Mouse (Mus musculus): ENCODE measurements at regions not wholly inside any gene's neighbourhood (a gene's known extent, or its start where the extent isn't known, plus 50 kb on each side); places are given as distances from the start of the nearest gene placed in this dataset.

DNA sequence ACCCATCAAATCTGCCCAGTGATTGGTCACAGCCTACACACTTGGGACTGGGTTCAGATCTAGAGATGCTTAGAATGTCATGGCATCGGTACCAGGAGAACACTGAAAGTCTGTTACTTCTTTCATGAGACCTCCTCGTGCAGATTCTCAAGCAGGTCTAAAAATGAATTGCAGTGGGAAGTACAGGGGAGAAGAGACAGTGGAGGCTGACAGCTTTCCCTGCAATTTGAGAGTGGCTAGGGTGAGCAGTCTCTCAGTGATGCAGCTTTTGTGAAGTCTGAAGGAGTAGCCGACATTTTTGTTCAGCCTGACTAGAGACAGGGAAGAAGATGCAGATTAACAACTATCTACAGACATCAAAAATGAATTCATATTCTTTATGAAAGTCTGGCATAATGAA, 112.5 kb downstream of the Fam198b start:
- no peak for ATAC-seq (replicated peaks; ENCODE audit: poor library complexity, severe bottlenecking)

DNA sequence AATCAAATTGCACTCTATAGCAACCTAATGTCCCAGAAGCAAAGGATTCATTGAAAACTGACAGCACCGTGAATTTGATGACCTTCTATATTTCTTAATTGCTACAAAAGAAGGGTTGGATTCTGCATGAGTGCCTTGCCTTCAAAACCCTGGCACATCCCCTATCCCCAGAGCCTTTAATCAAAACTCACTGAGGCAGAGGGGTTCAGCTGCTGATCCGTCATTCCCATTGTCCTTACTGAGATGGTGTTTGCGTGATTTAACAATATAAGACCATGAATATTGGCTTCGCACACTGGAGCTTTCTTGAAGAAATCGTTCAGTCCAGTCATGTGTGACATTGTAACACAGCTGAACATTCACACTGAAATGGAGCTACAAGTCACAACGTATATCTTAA, 118.0 kb downstream of the Fam198b start:
- ATAC-seq (replicated peaks; ENCODE audit: poor library complexity, severe bottlenecking) = no peak

DNA sequence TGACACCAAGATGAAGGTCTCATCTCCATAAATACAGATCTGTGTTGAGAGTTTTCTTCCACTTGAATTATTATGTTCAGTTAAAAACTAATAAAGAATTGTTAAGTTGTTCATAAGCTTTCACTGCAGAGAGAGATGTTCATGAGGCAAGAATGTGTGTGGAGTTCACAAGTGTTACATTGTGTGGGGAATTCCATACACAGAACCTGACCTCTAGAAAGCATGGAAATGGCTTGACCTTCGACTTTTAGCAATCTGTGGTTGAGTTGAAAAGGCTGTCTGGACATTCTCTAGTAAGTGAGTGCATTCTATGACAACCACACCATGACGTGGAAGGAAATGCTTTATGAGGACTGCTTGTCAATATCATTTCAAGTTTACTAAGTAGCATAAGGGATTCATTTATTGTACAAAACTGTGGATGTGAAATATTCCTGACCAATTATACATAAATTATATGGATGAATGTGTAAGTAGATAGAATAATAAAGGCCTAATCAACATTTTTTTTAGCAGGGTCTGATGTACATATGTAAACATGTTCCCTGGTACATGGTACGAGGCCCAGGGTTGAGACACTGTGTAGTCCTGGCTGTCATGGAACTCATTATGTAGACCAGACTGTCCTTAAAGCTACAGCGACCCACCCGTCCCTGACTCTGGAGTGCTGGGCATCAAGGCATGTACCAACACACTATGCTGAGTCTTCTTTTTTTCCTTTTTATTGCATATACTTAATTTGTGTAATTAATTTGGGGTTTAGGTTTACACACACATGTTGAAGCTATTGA, 119.2 kb downstream of the Fam198b start:
- ATAC-seq (replicated peaks; ENCODE audit: poor library complexity, severe bottlenecking) = no peak

DNA sequence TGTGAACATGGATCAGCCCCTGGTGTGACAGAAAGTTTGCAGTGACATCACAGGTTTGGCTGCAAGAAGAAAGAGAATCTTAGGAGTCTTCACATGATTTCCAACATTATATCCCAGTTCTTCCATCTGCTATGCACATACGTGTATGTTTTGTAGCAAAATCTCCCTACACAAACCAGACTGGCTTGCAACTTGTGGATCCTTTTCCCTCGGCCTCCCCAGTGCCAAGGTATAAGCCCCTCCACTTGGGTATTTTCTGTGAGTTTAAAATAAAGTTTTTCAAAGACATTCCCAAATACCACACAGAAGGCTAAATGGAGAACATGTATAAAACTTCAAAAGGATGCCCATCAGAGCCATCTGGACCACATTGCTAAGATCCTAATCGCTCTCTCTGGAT, 120.2 kb downstream of the Fam198b start:
- ATAC-seq (replicated peaks; ENCODE audit: poor library complexity, severe bottlenecking) = no peak

DNA sequence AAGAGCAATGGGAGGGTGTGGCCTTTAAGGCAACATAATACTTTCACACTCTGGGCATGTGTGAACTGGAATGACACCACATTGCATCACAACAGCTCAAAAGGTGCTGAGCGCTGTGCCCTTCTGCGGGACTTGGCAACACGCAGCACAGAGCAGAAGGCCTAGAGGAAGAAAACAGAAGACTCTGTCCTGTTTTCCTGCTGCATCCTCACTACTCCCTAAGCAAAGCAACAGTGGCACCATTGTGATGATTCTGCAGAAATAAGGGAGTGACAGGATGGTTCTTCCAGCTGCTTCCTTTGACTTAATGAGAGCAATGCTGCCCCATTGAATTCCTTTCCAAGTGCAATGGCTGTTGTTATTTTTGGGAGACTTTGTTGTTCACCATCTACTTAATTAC, 120.6 kb downstream of the Fam198b start:
- no peak for ATAC-seq (replicated peaks; ENCODE audit: poor library complexity, severe bottlenecking)

DNA sequence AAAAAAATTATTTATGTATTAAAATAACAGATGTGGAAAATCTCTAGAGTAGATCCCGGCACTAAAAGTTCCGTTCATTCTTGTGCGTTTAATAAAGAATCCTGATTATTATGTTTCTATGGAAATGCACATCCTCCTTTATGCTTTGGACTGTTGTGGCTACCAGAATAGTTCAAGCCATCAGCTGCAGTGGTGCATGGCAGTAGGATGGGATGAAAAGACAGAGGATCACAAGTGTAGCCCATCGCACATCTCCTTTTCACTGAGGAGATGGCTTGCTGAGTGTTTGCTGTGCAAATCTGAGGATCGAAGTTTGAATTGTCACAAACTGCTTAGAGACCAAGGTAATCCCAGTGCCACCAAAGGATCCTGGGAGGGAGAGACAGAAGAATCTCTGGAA, 121.0 kb downstream of the Fam198b start:
- no peak for ATAC-seq (replicated peaks; ENCODE audit: poor library complexity, severe bottlenecking)

DNA sequence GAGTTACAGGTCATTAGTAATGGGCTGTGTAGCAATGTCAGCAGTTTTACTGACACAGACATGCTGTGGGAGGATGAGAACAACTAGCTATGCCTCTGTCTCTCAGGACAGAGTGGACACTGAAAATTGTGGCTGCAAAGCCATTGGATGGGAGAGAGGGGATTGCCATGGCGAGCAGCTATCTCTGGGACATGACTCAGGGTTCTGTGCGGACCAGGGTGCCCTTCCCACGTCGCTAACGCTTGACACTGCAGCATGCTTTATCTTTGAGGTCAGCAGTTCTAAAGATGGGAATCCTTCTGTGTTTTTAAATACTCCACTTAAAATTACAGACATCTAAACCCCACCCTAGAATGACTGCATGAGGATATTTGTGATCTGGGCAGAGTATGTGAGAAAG, 121.9 kb downstream of the Fam198b start:
- no peak for ATAC-seq (replicated peaks; ENCODE audit: poor library complexity, severe bottlenecking)

DNA sequence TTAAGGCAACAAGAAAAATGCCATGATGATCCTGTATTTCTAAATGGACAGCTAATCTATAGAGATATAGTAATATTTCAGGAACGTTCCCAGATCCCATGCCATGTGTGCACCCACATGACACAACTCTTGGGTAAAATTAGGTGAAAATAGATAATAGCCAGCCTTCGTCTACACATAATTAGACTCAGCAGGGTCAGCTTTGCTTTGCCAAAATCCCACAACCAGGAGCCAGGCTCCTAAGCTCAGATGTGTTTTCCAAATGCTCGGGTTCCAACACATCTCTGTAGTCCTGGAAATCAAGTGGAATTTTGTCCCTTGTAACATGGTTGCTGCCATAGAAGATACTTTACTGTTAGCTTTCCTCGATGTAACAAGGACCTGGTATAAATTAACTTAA, 122.7 kb downstream of the Fam198b start:
- ATAC-seq (replicated peaks; ENCODE audit: poor library complexity, severe bottlenecking) = no peak

DNA sequence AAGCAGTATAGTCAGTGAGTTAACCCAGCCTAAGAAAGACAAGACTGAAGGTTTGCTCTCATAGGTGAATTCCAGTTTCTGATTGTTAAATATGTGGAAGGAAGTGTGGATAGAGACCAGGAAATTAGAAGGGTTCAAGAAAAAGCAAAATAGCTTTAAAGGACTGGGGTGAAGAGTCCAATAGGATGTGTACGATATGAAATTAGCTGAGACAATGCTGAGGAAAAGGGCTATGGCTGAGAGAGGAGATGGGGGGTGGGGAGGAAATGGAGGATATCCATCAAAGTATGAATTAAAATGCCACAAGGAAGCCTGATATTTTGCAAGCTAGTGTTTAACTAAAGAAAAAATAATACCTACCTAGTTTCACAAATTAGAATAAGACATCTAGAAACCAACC, 124.9 kb downstream of the Fam198b start:
- no peak for ATAC-seq (replicated peaks; ENCODE audit: poor library complexity, severe bottlenecking)

DNA sequence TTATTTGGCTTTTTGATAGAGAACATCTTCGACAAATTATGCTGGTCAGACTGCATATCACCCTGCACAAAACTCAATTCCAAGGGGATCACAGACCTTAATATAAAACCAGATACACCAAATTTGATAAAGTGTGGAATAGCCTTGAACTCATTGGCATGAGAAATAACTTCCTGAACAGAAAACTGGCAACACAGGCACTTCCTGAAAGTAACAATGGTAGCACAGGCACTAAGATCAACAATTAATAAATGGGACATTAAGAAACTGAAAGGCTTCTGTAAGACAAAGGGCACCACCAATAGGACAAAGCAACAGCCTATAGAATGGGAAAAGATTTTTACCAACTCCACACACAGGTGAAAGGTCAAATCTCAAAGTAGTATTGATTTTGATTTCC, 141.5 kb downstream of the Fam198b start:
- no peak for ATAC-seq (replicated peaks; ENCODE audit: poor library complexity, severe bottlenecking)

DNA sequence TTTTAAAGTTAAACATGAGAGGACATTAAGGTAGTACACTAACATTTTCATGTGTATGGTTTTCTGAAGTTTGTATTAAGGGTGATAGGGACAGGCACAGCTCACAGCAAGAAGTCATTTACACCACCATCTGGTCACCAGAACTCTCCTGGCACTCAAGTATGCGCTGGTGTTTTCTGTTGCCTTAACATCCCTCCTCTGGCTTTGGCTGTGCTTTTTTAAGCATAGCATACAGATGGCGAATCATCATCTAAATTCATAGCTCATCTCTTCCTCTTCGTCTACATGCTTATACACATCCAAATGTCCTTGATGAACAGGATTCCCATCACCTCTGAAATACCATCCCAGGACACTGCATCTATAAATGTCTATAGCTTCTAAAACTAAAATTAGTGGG, 148.7 kb downstream of the Fam198b start:
- ATAC-seq (replicated peaks; ENCODE audit: poor library complexity, severe bottlenecking) = no peak

DNA sequence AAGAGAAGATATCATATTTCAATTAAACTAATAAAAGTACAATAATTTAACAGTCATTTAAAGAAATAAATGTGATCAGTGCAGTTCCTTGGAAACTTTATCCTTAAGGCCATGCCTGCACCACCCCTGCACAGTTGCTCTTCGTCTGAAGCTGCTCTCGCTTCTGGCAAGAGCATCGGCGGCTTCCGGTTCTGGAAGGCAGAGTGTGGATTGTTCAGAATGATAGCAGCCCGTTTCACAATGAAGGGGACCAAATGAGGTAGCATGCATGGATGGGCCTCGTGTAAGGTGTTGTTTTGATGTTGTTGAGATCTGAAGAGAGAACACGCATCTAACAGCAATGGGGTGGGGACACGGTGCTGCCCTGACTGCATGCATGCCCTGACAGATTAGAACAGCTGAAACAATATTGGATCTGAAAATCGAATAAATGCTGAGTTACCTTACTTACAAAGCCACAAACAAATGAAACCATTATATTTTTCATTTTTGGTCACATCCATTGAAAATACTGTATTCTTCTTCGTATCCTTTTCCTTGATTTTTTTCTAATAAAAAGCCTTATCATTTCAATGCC, 154.3 kb downstream of the Fam198b start:
- no peak for ATAC-seq (replicated peaks; ENCODE audit: poor library complexity, severe bottlenecking)

DNA sequence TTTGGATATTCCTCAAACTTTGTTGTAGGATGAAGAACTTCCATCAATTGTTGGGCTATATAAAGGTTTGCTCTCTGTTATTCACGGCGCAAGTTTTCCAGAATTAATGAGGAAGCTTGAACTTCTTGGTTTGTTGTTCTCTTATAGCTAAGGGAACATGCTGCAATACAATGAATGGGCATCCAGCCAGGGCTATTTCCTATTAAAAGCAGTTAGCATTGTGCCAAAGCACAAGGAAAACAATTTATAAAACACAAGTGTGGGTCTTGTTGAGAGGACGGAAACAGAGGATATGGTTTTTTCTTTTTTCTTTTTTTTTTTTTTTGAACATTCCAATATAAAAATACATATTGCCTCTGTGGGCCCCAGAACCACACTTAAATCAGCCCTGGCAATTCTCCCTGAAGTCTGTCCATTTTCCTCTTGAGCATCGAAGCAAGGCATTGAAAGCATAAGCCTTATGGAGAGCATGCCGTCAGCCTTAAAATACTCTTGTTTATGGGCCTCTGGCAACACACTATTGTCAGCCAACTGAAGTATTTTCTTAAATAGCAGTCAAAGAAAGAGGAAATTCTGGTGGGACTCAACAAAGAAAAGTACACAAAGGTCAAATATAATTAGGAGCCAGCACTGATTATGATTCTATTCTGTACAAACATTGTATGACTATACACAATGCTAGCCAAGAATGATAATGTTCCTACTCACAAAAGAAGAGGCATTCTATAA, 158.6 kb downstream of the Fam198b start:
- no peak for ATAC-seq (replicated peaks; ENCODE audit: poor library complexity, severe bottlenecking)

DNA sequence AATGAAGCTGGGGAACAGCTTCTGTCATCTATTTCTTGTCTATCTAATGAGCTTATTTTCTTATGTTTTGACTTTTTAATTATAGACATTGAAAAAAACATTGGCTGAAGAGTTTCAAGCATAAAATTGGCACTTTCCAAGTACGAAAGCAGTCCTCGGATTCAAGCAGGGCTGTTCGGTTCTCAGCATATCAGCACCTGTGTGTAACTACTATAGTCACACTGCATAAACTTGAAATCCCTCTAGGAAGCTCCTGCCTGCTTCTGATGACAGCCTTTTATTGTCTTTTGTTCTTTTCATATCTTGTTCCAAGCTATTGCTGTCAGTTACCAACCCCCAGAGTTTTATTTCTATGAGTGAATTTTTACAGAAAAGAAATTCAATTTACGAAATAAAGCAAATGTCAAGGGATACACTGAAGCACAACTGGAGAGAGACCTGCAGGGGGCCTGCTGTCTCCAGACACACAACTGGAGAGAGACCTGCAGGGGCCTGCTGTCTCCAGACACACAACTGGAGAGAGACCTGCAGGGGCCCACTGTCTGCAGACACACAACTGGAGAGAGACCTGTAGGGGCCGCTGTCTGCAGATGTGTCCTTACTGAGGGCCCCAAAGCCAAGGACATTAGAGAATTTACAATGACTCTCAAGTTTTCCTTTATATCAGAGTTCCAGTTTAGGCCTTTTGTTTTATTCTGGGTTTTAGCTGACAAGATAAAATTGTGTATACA, 165.3 kb downstream of the Fam198b start:
- ATAC-seq (replicated peaks; ENCODE audit: poor library complexity, severe bottlenecking) = no peak

DNA sequence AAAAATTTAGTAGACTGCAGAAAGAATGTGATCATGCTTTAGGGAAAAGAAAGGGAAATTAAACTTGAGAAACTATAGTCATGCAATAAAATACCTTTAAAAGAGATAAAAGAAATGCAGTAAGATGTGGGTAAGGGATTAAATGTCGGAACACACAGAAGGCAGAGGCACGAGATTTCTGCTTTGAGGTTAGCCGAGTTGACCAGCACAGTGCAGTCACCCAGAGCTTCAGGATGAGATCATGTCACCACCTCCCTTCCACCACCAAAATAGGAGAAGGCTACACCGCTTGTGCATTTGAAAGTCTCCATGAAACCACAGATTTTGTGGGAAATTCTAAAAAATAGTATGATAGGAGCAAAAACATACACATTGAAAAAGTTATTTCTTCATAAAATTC, 166.6 kb downstream of the Fam198b start:
- ATAC-seq (replicated peaks; ENCODE audit: poor library complexity, severe bottlenecking) = no peak

DNA sequence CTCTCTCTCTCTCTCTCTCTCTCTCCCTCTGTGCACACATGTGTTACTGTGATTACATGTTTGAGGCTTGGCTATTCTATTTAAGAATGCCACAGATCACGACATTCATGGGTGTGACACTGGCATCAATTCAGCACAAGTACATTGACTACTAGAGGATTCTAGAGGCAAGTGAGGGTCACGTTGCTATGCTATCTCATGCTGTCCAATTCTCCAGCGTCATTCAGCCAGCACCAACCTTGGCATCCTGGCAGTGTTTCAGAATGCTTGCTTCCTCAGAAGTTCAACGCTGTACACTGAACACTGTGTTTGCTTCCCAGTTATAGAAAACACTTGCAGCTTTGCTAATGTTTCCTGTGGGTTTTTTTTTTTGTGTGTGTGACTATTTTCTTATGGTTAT, 167.6 kb downstream of the Fam198b start:
- no peak for ATAC-seq (replicated peaks; ENCODE audit: poor library complexity, severe bottlenecking)

DNA sequence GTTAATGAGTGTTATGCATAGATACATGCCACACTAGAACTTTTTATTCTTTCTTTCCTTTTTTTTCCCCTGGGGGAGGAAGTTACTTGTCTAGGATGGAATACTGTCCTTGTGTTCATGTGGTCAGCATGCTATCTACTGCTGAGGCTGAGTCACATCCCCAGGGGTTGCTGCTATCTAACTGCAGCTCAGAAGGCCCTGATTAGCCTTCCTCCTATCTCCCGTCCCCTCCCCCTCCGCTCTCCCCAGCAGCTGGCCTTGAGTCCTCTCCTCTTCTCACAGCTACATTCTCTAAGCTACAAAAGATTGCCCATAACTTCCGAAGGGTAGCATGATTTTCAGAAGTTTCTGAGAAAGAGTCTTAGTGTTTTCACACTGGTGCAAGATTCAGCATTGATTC, 168.5 kb downstream of the Fam198b start:
- no peak for ATAC-seq (replicated peaks; ENCODE audit: poor library complexity, severe bottlenecking)

DNA sequence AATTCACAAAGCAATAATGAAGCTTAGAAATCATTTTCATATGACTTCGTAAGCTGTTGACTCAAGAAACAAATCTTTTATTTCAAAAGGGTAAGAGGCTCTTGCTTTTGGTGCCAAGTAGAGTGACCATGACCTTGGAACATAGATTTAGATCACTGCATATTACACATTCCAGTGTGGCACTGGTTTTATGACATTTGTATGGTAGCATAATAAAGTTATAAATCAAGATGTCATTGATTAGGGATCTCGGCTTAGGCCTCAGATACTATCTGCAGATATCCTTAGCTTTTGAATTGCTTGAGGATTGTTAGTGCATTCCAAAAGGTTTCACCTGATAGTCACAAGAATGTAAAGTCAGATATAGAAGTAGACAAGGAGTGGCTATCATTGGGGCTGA, 169.1 kb downstream of the Fam198b start:
- no peak for ATAC-seq (replicated peaks; ENCODE audit: poor library complexity, severe bottlenecking)

DNA sequence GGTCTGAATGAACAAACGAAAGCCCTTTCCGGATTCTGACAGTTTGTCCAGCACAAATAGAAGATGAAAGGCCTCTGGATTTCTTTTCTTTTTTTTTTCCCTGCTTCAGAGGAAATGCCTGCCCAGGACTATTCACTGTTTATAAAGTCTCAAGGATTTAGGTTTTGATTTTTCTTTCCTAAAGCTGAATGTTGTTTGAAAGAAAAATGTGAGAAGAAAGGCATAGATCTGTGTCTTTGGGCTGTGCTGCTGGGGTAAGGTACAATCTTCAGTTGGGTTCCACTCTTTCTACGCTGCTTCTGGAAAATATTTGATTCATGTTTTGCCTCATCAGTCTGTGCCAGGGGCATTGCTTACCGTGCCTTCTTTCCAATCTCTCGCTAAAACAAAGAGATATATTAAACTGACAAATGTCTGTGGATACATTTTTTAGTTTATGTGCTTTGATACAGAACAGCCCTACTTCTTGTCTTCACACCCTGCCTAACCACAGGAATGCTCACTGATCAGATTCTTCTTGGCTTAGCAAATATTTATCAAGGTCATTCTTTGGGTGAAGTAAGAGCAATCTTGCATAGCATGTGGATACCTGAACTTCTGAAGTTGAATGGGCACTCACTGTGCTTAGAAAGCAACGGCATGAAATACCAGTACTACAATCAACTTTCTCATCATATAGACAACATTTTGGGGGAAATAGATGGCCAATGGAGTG, 172.5 kb downstream of the Fam198b start:
- ATAC-seq (replicated peaks; ENCODE audit: poor library complexity, severe bottlenecking) = no peak

DNA sequence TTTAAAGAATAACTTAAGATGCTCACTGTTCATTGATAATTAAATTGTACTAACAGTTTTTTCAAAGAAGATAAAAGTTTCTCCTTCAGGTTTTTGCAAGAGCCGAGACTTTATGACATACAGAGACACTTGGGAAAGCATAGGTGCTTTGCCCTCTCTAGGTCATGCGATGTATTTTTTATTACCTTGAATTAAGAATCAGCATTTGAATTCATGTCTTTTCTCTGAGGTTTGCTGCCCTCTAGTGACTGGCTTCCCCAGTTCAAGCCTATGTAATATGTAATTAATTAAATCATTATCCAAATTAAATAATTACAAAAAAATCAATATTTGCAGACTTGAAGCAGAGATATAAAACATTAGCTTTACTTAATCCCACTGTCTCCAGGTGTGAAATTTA, 174.4 kb downstream of the Fam198b start:
- peak; percentile 68 for ATAC-seq (replicated peaks; ENCODE audit: poor library complexity, severe bottlenecking)

Measured in granulocyte monocyte progenitor cell, adult 5-6 weeks (primary cell).